Mouse (Mus musculus): ENCODE results near the gene Jtb. TPM values are rescaled to one million over a fixed set of nuclear protein-coding genes. Genes with fewer than 3 reads are reported as not detected.

Jtb gene
- total and polyA plus RNA-seq, 3 experiments = 103 to 107 TPM; not detected in 1

GRCm38 (mm10) chr3:90213377-90213866 is 18.0 kb upstream of the Jtb start, which contains the start of the genes Rps27 and Rab13 (continued):
- TF ChIP-seq TCF12 (IDR thresholded peaks at IDR 0.05; ENCODE audit: low read depth, low read length) (peak; percentile 60; the same call in 1 of the 2 replicates), POLR2AphosphoS5 (IDR thresholded peaks at IDR 0.05; ENCODE audit: borderline replicate concordance, low read depth, low read length) (peak; percentile 99)

- Histone ChIP-seq H3K27ac (ENCODE audit: control insufficient read depth, low read depth, low read length) (peak overlapping the region; percentile 78), H3K4me1 (ENCODE audit: control insufficient read depth in 1 of 2, insufficient read depth in 2 of 2, low read length in 2 of 2) (peaks cover 7 to 16% of the 10 kb centered on the region in 2 experiments; a peak in 3 of 4 replicates), H3K9me3 (replicated peaks; ENCODE audit: insufficient read depth, low read length) (no peaks in the 10 kb centered on the region), H3K27me3 (ENCODE audit: control insufficient read depth in 1 of 2, insufficient read depth in 2 of 2, low read length in 2 of 2) (no peaks in the 10 kb centered on the region), H3K79me2 (ENCODE audit: control insufficient read depth, insufficient read depth, low read length, poor library complexity) (peaks cover 20% of the 10 kb centered on the region), H3K36me3 (ENCODE audit: control insufficient read depth in 1 of 2, insufficient read depth in 2 of 2, low read length in 2 of 2) (peaks cover 18 to 27% of the 10 kb centered on the region in 2 experiments), H3K4me3 (ENCODE audit: control insufficient read depth in 1 of 2, insufficient read depth in 1 of 2, low read depth in 2 of 2, low read length in 2 of 2) (peak overlapping the region; percentile 65 to 94), H3K9ac (ENCODE audit: control insufficient read depth, low read depth, low read length, poor library complexity, severe bottlenecking) (peak overlapping the region; percentile 76)
- no peak for DNase-seq (ENCODE audit: low read depth, low spot score)
- TF ChIP-seq ZNF384 (IDR thresholded peaks at IDR 0.05; ENCODE audit: low read depth, low read length) = peak; percentile 48; the same call in 1 of the 2 replicates
- no peak for TF ChIP-seq POLR2A (IDR thresholded peaks at IDR 0.05; ENCODE audit: control insufficient read depth in 1 of 2, insufficient read depth in 1 of 2, low read depth in 1 of 2, low read length in 2 of 2, poor library complexity in 1 of 2)
- peak; percentile 64; the same call in 1 of the 2 replicates for TF ChIP-seq MAX (IDR thresholded peaks at IDR 0.05; ENCODE audit: low read length)
Observed at GRCm38 (mm10) chr3:90213956-90214684, 17.3 kb upstream of the Jtb start.

- Histone ChIP-seq H3K36me3 (ENCODE audit: control insufficient read depth in 1 of 2, insufficient read depth in 2 of 2, low read length in 2 of 2) (peaks cover 12 to 23% of the 10 kb centered on the region in 2 experiments), H3K27ac (ENCODE audit: control insufficient read depth, low read depth, low read length) (no peak overlapping the region), H3K9ac (ENCODE audit: control insufficient read depth, low read depth, low read length, poor library complexity, severe bottlenecking) (no peak overlapping the region), H3K79me2 (ENCODE audit: control insufficient read depth, insufficient read depth, low read length, poor library complexity) (peaks cover 20% of the 10 kb centered on the region), H3K9me3 (replicated peaks; ENCODE audit: insufficient read depth, low read length) (no peaks in the 10 kb centered on the region), H3K4me3 (ENCODE audit: control insufficient read depth in 1 of 2, insufficient read depth in 1 of 2, low read depth in 2 of 2, low read length in 2 of 2) (no peak overlapping the region), H3K27me3 (ENCODE audit: control insufficient read depth in 1 of 2, insufficient read depth in 2 of 2, low read length in 2 of 2) (no peaks in the 10 kb centered on the region), H3K4me1 (ENCODE audit: control insufficient read depth in 1 of 2, insufficient read depth in 2 of 2, low read length in 2 of 2) (peaks cover 12 to 16% of the 10 kb centered on the region in 2 experiments; a peak in 3 of 4 replicates)
- DNase-seq (ENCODE audit: low read depth, low spot score) = peak; percentile 77
- TF ChIP-seq USF2 (IDR thresholded peaks at IDR 0.05; ENCODE audit: borderline replicate concordance in 1 of 2, insufficient read depth in 1 of 2, low read depth in 1 of 2, low read length in 2 of 2) (no peak), RCOR1 (IDR thresholded peaks at IDR 0.05; ENCODE audit: low read depth, low read length) (no peak; the same call in 1 of the 2 replicates), ZNF384 (IDR thresholded peaks at IDR 0.05; ENCODE audit: low read depth, low read length) (peak; percentile 97), MAX (IDR thresholded peaks at IDR 0.05; ENCODE audit: low read length) (peak; percentile 47; the same call in 1 of the 2 replicates), CTCF (IDR thresholded peaks at IDR 0.05 in 2 of 3, conservative IDR thresholded peaks at IDR 0.05 in 1 of 3; ENCODE audit: control insufficient read depth in 1 of 3, insufficient read depth in 1 of 3, low read depth in 2 of 3, low read length in 3 of 3, poor library complexity in 1 of 3, severe bottlenecking in 1 of 3) (peak; percentile 27 to 68 (median 48); a peak in 5 of 6 replicates), POLR2A (IDR thresholded peaks at IDR 0.05; ENCODE audit: control insufficient read depth in 1 of 2, insufficient read depth in 1 of 2, low read depth in 1 of 2, low read length in 2 of 2, poor library complexity in 1 of 2) (no peak), ELF1 (IDR thresholded peaks at IDR 0.05; ENCODE audit: low read depth, low read length) (no peak), MXI1 (IDR thresholded peaks at IDR 0.05; ENCODE audit: low read depth, low read length) (peak; percentile 44; the same call in 1 of the 2 replicates), KAT2A (conservative IDR thresholded peaks at IDR 0.05; ENCODE audit: low read depth, low read length) (no peak), USF1 (IDR thresholded peaks at IDR 0.05; ENCODE audit: low read depth, low read length) (peak; percentile 71), SIN3A (IDR thresholded peaks at IDR 0.05; ENCODE audit: low read length) (0 out of 2 replicates have a peak, but pooled peaks have one; percentile 50), RAD21 (IDR thresholded peaks at IDR 0.05; ENCODE audit: low read depth, low read length) (peak; percentile 77), JUND (IDR thresholded peaks at IDR 0.05; ENCODE audit: low read depth, low read length) (no peak), POLR2AphosphoS5 (IDR thresholded peaks at IDR 0.05; ENCODE audit: borderline replicate concordance, low read depth, low read length) (no peak), SMC3 (IDR thresholded peaks at IDR 0.05; ENCODE audit: low read depth, low read length) (peak; percentile 63), MAFK (IDR thresholded peaks at IDR 0.05; ENCODE audit: borderline replicate concordance, low read depth, low read length) (no peak), E2F4 (IDR thresholded peaks at IDR 0.05; ENCODE audit: borderline replicate concordance, low read depth, low read length) (no peak), POLR2AphosphoS2 (IDR thresholded peaks at IDR 0.05; ENCODE audit: low read length) (no peak), EP300 (IDR thresholded peaks at IDR 0.05; ENCODE audit: low read depth in 1 of 2, low read length in 2 of 2) (no peak), TCF12 (IDR thresholded peaks at IDR 0.05; ENCODE audit: low read depth, low read length) (no peak), MYC (IDR thresholded peaks at IDR 0.05; ENCODE audit: low read depth, low read length) (peak; percentile 89), GATA1 (IDR thresholded peaks at IDR 0.05; ENCODE audit: low read depth, low read length) (no peak), UBTF (IDR thresholded peaks at IDR 0.05; ENCODE audit: borderline replicate concordance, insufficient read depth, low read depth, low read length) (no peak), MEF2A (IDR thresholded peaks at IDR 0.05; ENCODE audit: extremely low read depth, insufficient replicate concordance, low read depth, low read length, poor library complexity, severe bottlenecking) (no peak)
Observed at GRCm38 (mm10) chr3:90215825-90216380, 15.5 kb upstream of the Jtb start.
